Mouse (Mus musculus): ENCODE results near the gene Rpl13a. TPM values are rescaled to one million over a fixed set of nuclear protein-coding genes. Genes with fewer than 3 reads are reported as not detected.
"Not testable (repeated sequence)": the region's sequence is repeated elsewhere in the genome, so short reads cannot be mapped to it uniquely, and the experiment has no call there.

Rpl13a gene
- polyA plus RNA-seq, 1 experiment from 2014 or later = 938 TPM

- peaks cover 25% of the 10 kb centered on the region for H3K36me3 ChIP-seq (replicated peaks; ENCODE audit: insufficient read depth, low read length)
- H3K27me3 ChIP-seq (ENCODE audit: insufficient read depth, low read length) = no peaks in the 10 kb centered on the region
- no peak for ATAC-seq
- peak overlapping the region; percentile 93 for H3K4me2 ChIP-seq (ENCODE audit: low read depth, low read length)
- H3K9ac ChIP-seq (replicated peaks) = peak overlapping the region; percentile 99
- WGBS (ENCODE audit: insufficient replicate concordance) = 3% methylated on average over 6 of the region's 6 CpGs
- H3K4me3 ChIP-seq (ENCODE audit: low read depth, low read length) = peak overlapping the region; percentile 98
- TF ChIP-seq EP300 (IDR thresholded peaks at IDR 0.05; ENCODE audit: low read depth) = no peak
- no peak for TF ChIP-seq CTCF (IDR thresholded peaks at IDR 0.05; ENCODE audit: low read depth)
- H3K4me1 ChIP-seq (ENCODE audit: insufficient read depth) = peaks cover 46% of the 10 kb centered on the region
- DNase-seq = no peak
- peak overlapping the region; percentile 92 for H3K27ac ChIP-seq (ENCODE audit: low read depth)
- no peaks in the 10 kb centered on the region for H3K9me3 ChIP-seq (ENCODE audit: low read length)
These were observed 799 bp downstream of the Rpl13a start for GRCm38 (mm10) chr7:45127700-45128224.

DNA sequence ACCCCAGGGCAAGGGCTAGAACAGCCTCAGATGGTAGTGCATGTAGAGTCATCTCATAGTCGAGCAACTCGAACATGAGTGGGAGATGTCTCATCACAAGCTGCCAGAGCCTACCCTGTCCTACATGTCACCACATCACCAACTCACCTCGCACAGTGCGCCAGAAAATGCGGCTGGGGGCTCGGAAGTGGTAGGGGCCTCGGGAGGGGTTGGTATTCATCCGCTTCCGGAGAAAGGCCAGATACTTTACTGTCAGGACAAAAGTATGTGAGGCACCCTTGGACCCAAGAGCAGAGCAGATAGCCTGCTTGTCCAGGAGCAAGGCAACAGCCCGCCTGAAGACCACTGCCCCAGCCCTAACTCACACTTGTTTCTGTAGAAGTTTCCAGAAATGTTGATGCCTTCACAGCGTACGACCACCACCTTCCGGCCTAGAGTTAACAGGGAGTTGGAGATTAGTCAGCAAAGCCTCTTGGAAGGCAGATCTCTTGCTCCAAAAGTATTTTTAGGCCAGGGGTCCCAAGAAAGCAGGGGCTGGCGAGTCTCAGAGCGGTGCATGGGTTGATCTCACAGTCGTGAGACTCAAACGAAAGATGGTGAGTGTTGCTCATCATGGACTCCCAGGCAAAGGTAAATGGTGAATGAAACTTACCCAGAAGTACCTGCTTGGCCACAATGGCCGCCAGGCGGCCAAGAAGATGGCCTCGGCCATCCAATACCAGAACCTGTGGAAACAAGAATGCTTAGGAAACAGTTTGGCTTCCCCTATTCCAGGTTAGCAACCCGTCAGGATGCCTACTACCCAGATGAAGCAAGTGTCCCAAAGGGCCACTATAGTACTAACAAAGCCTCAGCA, 1.5 kb downstream of the Rpl13a start:
- DNase-seq (no peak), ATAC-seq (no peak)
- TF ChIP-seq EP300 (IDR thresholded peaks at IDR 0.05; ENCODE audit: low read depth) = no peak
- peak; percentile 42 for TF ChIP-seq CTCF (IDR thresholded peaks at IDR 0.05; ENCODE audit: low read depth)
- H3K27ac ChIP-seq (ENCODE audit: low read depth) = peak overlapping the region; percentile 92
- peaks cover 52% of the 10 kb centered on the region for H3K4me1 ChIP-seq (ENCODE audit: insufficient read depth)
- peak overlapping the region; percentile 99 for H3K9ac ChIP-seq (replicated peaks)
- H3K36me3 ChIP-seq (replicated peaks; ENCODE audit: insufficient read depth, low read length) = peaks cover 31% of the 10 kb centered on the region
- H3K27me3 ChIP-seq (ENCODE audit: insufficient read depth, low read length) = no peaks in the 10 kb centered on the region
- H3K4me2 ChIP-seq (ENCODE audit: low read depth, low read length) = peak overlapping the region; percentile 93
- peak overlapping the region; percentile 98 for H3K4me3 ChIP-seq (ENCODE audit: low read depth, low read length)
- 24% methylated on average over 21 of the region's 21 CpGs for WGBS (ENCODE audit: insufficient replicate concordance)
- H3K9me3 ChIP-seq (ENCODE audit: low read length) = no peaks in the 10 kb centered on the region

- TF ChIP-seq CTCF (IDR thresholded peaks at IDR 0.05; ENCODE audit: low read depth) = no peak
- TF ChIP-seq EP300 (IDR thresholded peaks at IDR 0.05; ENCODE audit: low read depth) = no peak
- H3K4me3 ChIP-seq (ENCODE audit: low read depth, low read length) = peak overlapping the region; percentile 98
These were observed 2.3 kb downstream of the Rpl13a start for GRCm38 (mm10) chr7:45126147-45126843.

DNA sequence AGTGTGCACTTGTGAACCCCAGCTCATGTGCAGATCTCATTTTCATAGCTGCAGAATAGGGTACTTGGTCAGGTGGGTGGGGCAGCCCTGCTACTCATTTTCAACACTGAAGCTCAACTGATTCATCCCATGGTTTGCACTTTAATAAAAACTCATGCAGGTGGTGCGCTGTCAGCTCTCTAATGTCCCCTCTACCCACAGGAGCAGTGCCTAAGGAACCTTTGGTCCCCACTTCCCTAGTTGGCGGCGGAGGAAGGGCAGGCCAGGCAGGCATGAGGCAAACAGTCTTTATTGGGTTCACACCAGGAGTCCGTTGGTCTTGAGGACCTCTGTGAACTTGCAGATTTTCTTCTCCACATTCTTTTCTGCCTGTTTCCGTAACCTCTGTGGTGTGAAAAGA, 2.9 kb downstream of the Rpl13a start:
- H3K27ac ChIP-seq (ENCODE audit: low read depth) = not testable (repeated sequence)
- peaks cover 60% of the 10 kb centered on the region for H3K4me1 ChIP-seq (ENCODE audit: insufficient read depth)

More at GRCm38 (mm10) chr7:45126147-45126843, 2.3 kb downstream of the Rpl13a start:
- no peaks in the 10 kb centered on the region for H3K9me3 ChIP-seq (ENCODE audit: low read length)
- WGBS (ENCODE audit: insufficient replicate concordance) = 61% methylated on average over 17 of the region's 17 CpGs
- H3K4me2 ChIP-seq (ENCODE audit: low read depth, low read length) = peak overlapping the region; percentile 93
- ATAC-seq (no peak), DNase-seq (no peak)
- peaks cover 39% of the 10 kb centered on the region for H3K36me3 ChIP-seq (replicated peaks; ENCODE audit: insufficient read depth, low read length)
- no peaks in the 10 kb centered on the region for H3K27me3 ChIP-seq (ENCODE audit: insufficient read depth, low read length)
- H3K4me1 ChIP-seq (ENCODE audit: insufficient read depth) = peaks cover 59% of the 10 kb centered on the region
- H3K27ac ChIP-seq (ENCODE audit: low read depth) = peak overlapping the region; percentile 92
- peak overlapping the region; percentile 99 for H3K9ac ChIP-seq (replicated peaks)

GRCm38 (mm10) chr7:45125144-45125600, 3.4 kb downstream of the Rpl13a start:
- no peaks in the 10 kb centered on the region for H3K9me3 ChIP-seq (ENCODE audit: low read length)
- ATAC-seq (no peak), DNase-seq (no peak)
- H3K4me2 ChIP-seq (ENCODE audit: low read depth, low read length) = no peak overlapping the region; the same call in 1 of the 2 replicates
- TF ChIP-seq EP300 (IDR thresholded peaks at IDR 0.05; ENCODE audit: low read depth) = no peak; the same call in 1 of the 2 replicates
- TF ChIP-seq CTCF (IDR thresholded peaks at IDR 0.05; ENCODE audit: low read depth) = peak; percentile 39
- H3K4me1 ChIP-seq (ENCODE audit: insufficient read depth) = peaks cover 59% of the 10 kb centered on the region
- no peak overlapping the region for H3K4me3 ChIP-seq (ENCODE audit: low read depth, low read length)
- H3K27ac ChIP-seq (ENCODE audit: low read depth) = peak overlapping the region; percentile 44
- WGBS (ENCODE audit: insufficient replicate concordance) = 31% methylated on average over 7 of the region's 7 CpGs
- no peaks in the 10 kb centered on the region for H3K27me3 ChIP-seq (ENCODE audit: insufficient read depth, low read length)
- no peak overlapping the region for H3K9ac ChIP-seq (replicated peaks)
- peaks cover 50% of the 10 kb centered on the region for H3K36me3 ChIP-seq (replicated peaks; ENCODE audit: insufficient read depth, low read length)

More for the DNA sequence above, 2.9 kb downstream of the Rpl13a start:
- WGBS (ENCODE audit: insufficient replicate concordance) = 75% methylated on average over 5 of the region's 5 CpGs
- DNase-seq; H3K4me3 ChIP-seq (ENCODE audit: low read depth, low read length); H3K9me3 ChIP-seq (ENCODE audit: low read length); ATAC-seq; H3K4me2 ChIP-seq (ENCODE audit: low read depth, low read length); H3K27me3 ChIP-seq (ENCODE audit: insufficient read depth, low read length); H3K9ac ChIP-seq (replicated peaks): not testable (repeated sequence)
- peaks cover 45% of the 10 kb centered on the region for H3K36me3 ChIP-seq (replicated peaks; ENCODE audit: insufficient read depth, low read length)
